Mouse (Mus musculus) liver, embryonic 14.5 days (tissue): ENCODE results near the gene Jmjd7. TPM values are rescaled to one million over a fixed set of nuclear protein-coding genes. Genes with fewer than 3 reads are reported as not detected.
A peak's percentile ranks its signal among the peaks of the same experiment; 100 is the strongest.

Experiments
- ATAC-seq: fragments of 200-750 bp; cut with Nextera tagmentation; 2 replicates; pipeline ENCODE4 v1.8.0; 2017; ENCODE audit warnings: moderate number of reproducible peaks, mild to moderate bottlenecking, moderate library complexity; ENCODE audit not compliant: insufficient read depth
- DNase-seq, 3 experiments: peaks; one replicate each; pipeline ENCODE4 v3.0.0-alpha.2; 2012 to 2013; ENCODE audit warnings: low read depth in 3 of 3, low spot score in 3 of 3
- H3K27ac ChIP-seq: fragments of 300-500 bp; sonication (generic); 2 replicates; pipeline ENCODE4 v1.5.1; 2014; ENCODE audit warnings: moderate library complexity, mild to moderate bottlenecking, control low read depth, inconsistent platforms
- H3K27me3 ChIP-seq: fragments of 300-500 bp; sonication (generic); 2 replicates; pipeline ENCODE4 v1.6.1; 2014; ENCODE audit warnings: mild to moderate bottlenecking, low read length, moderate library complexity; ENCODE audit not compliant: control insufficient read depth, insufficient read depth
- H3K36me3 ChIP-seq: fragments of 300-500 bp; sonication (generic); replicated peaks from 2 replicates; pipeline ENCODE4 v1.6.1; 2014; ENCODE audit warnings: low read depth; ENCODE audit not compliant: control insufficient read depth, insufficient read depth
- H3K4me1 ChIP-seq, 2 experiments: fragments of 200-500 bp in 1 of 2; fragments of 300-500 bp in 1 of 2; sonication (generic) in 1 of 2; replicated peaks; 2 replicates each; pipeline ENCODE4 v1.6.1; 2012 to 2014; ENCODE audit warnings: antibody characterized with exemption in 1 of 2, inconsistent platforms in 1 of 2, low read length in 1 of 2; ENCODE audit not compliant: control insufficient read depth in 2 of 2, insufficient read depth in 2 of 2
- H3K4me2 ChIP-seq: fragments of 300-500 bp; sonication (generic); 2 replicates; pipeline ENCODE4 v1.6.1; 2014; ENCODE audit warnings: low read depth, mild to moderate bottlenecking, control low read depth, moderate library complexity
- H3K4me3 ChIP-seq, 2 experiments: fragments of 200-500 bp in 1 of 2; fragments of 300-500 bp in 1 of 2; sonication (generic) in 1 of 2; 2 replicates each; pipeline ENCODE4 v1.5.1; 2012 to 2014; ENCODE audit warnings: low read depth in 2 of 2, low read length in 2 of 2, mild to moderate bottlenecking in 2 of 2, control low read depth in 1 of 2, inconsistent platforms in 1 of 2, moderate library complexity in 1 of 2; ENCODE audit not compliant: insufficient read depth in 1 of 2
- H3K9ac ChIP-seq: fragments of 300-500 bp; sonication (generic); replicated peaks from 2 replicates; pipeline ENCODE4 v1.6.1; 2014; ENCODE audit warnings: mild to moderate bottlenecking, control low read depth, moderate library complexity
- H3K9me3 ChIP-seq: fragments of 300-500 bp; sonication (generic); 2 replicates; pipeline ENCODE4 v1.6.1; 2016; ENCODE audit warnings: low read length, mixed read lengths; ENCODE audit not compliant: control insufficient read depth
- CTCF ChIP-seq: IDR thresholded peaks from 2 replicates; pipeline ENCODE4 v1.5.1; 2016; ENCODE audit warnings: antibody characterized with exemption, low read depth, control low read depth
- EP300 ChIP-seq: IDR thresholded peaks from 2 replicates; pipeline ENCODE4 v1.6.1; 2016; ENCODE audit warnings: antibody characterized with exemption, low read depth
- WGBS: fragments of 180-500 bp; shearing (Covaris S2); extraction: QIAGEN DNeasy Blood & Tissue Kit; methylation state at CpG from one replicate; pipeline ENCODE4 v1.1.7; 2014; ENCODE audit not compliant: insufficient replicate concordance; 5-methylcytosine and 5-hydroxymethylcytosine counted together
- polyA plus RNA-seq, 2 experiments: library from polyadenylated mRNA; depleted of rRNA in 1 of 2; stranded (reverse) in 1 of 2; unstranded in 1 of 2; fragments of >200 nt; fragmentation: Nextera tagmentation in 1 of 2; extraction: Ambion mirVana in 1 of 2; gene quantifications; 2 replicates each; pipeline versions ENCODE4 v1.2.1 to v1.2.3; 2012 to 2014

Gene Jmjd7
- polyA plus RNA-seq, 2 experiments, result 4.7 to 5.0 TPM

- no peak overlapping the region for H3K4me2 ChIP-seq
Observed at GRCm38 (mm10) chr2:120065243-120065642, 38.0 kb downstream of the Jmjd7 start.

GRCm38 (mm10) chr2:120066224-120066623 is 38.9 kb downstream of the Jmjd7 start:
- Histone ChIP-seq H3K27ac (no peak overlapping the region), H3K9me3 (no peaks in the 10 kb centered on the region), H3K4me2 (no peak overlapping the region), H3K4me1 (no peaks in the 10 kb centered on the region), H3K4me3 (no peak overlapping the region), H3K9ac (no peak overlapping the region), H3K27me3 (no peaks in the 10 kb centered on the region), H3K36me3 (no peaks in the 10 kb centered on the region)
- TF ChIP-seq CTCF, result no peak
- no peak for TF ChIP-seq EP300
- DNase-seq, result no peak
- 53% methylated on average over 3 of the region's 3 CpGs for WGBS
- ATAC-seq, result no peak

More at GRCm38 (mm10) chr2:120065243-120065642, 38.0 kb downstream of the Jmjd7 start:
- Histone ChIP-seq H3K27ac (no peak overlapping the region), H3K9me3 (no peaks in the 10 kb centered on the region), H3K36me3 (no peaks in the 10 kb centered on the region), H3K4me1 (no peaks in the 10 kb centered on the region), H3K27me3 (no peaks in the 10 kb centered on the region), H3K4me3 (no peak overlapping the region), H3K9ac (no peak overlapping the region)
- ATAC-seq (no peak), DNase-seq (no peak)
- 66% methylated on average over 10 of the region's 10 CpGs for WGBS
- TF ChIP-seq EP300, result no peak

GRCm38 (mm10) chr2:120068555-120069465 is 41.5 kb downstream of the Jmjd7 start:
- ATAC-seq, result no peak

GRCm38 (mm10) chr2:120069466-120069990 is 42.2 kb downstream of the Jmjd7 start:
- 55% methylated on average over 8 of the region's 8 CpGs for WGBS
- Histone ChIP-seq H3K9ac (no peak overlapping the region), H3K9me3 (no peaks in the 10 kb centered on the region), H3K36me3 (no peaks in the 10 kb centered on the region), H3K4me2 (no peak overlapping the region), H3K27me3 (no peaks in the 10 kb centered on the region), H3K4me1 (no peaks in the 10 kb centered on the region), H3K27ac (no peak overlapping the region), H3K4me3 (no peak overlapping the region)
- ATAC-seq (no peak), DNase-seq (no peak)
- TF ChIP-seq EP300 (no peak), CTCF (no peak)

More at GRCm38 (mm10) chr2:120068555-120069465, 41.5 kb downstream of the Jmjd7 start:
- H3K36me3 ChIP-seq, result no peaks in the 10 kb centered on the region
- TF ChIP-seq EP300, result no peak
- peak; percentile 78 for TF ChIP-seq CTCF
- no peak overlapping the region for H3K9ac ChIP-seq
- H3K9me3 ChIP-seq, result no peaks in the 10 kb centered on the region
- no peaks in the 10 kb centered on the region for H3K27me3 ChIP-seq
- no peaks in the 10 kb centered on the region for H3K4me1 ChIP-seq
- DNase-seq, result no peak
- 45% methylated on average over 16 of the region's 16 CpGs for WGBS
- H3K4me3 ChIP-seq, result no peak overlapping the region
- no peak overlapping the region for H3K27ac ChIP-seq
- no peak overlapping the region for H3K4me2 ChIP-seq

- no peaks in the 10 kb centered on the region for H3K4me1 ChIP-seq
- WGBS, result 68% methylated on average over 4 of the region's 4 CpGs
- DNase-seq, result no peak
Observed at GRCm38 (mm10) chr2:120074096-120074495, 46.8 kb downstream of the Jmjd7 start.

More at GRCm38 (mm10) chr2:120074096-120074495, 46.8 kb downstream of the Jmjd7 start:
- Histone ChIP-seq H3K27ac (no peak overlapping the region), H3K36me3 (no peaks in the 10 kb centered on the region), H3K9me3 (no peaks in the 10 kb centered on the region), H3K9ac (no peak overlapping the region), H3K4me3 (no peak overlapping the region), H3K27me3 (peaks cover 19% of the 10 kb centered on the region), H3K4me2 (no peak overlapping the region)
- TF ChIP-seq CTCF (no peak), EP300 (no peak)
- no peak for ATAC-seq
